Mouse (Mus musculus) lung, embryonic 16.5 days (tissue): ENCODE data around the gene Radil. TPM values are rescaled to one million over a fixed set of nuclear protein-coding genes. Genes with fewer than 3 reads are reported as not detected.
A peak's percentile ranks its signal among the peaks of the same experiment; 100 is the strongest.

Experiments
- ATAC-seq: fragments of 200-750 bp; cut with Nextera tagmentation; 2 replicates; pipeline ENCODE4 v1.8.0; 2017; ENCODE audit warnings: low read depth, mild to moderate bottlenecking, moderate library complexity
- H3K27ac ChIP-seq: fragments of 300-500 bp; sonication (generic); 2 replicates; pipeline ENCODE4 v1.5.1; 2014; ENCODE audit warnings: mild to moderate bottlenecking, control low read depth, low read length
- H3K27me3 ChIP-seq: fragments of 300-500 bp; sonication (generic); 2 replicates; pipeline ENCODE4 v1.6.1; 2014; ENCODE audit warnings: low read depth, low read length, mixed read lengths; ENCODE audit not compliant: control insufficient read depth, insufficient read depth
- H3K36me3 ChIP-seq: fragments of 300-500 bp; sonication (generic); 2 replicates; pipeline ENCODE4 v1.6.1; 2014; ENCODE audit warnings: low read length; ENCODE audit not compliant: control insufficient read depth, insufficient read depth
- H3K4me1 ChIP-seq: fragments of 300-500 bp; sonication (generic); replicated peaks from 2 replicates; pipeline ENCODE4 v1.6.1; 2014; ENCODE audit warnings: low read length, mixed read lengths; ENCODE audit not compliant: control insufficient read depth, insufficient read depth
- H3K4me2 ChIP-seq: fragments of 300-500 bp; sonication (generic); 2 replicates; pipeline ENCODE4 v1.6.1; 2014; ENCODE audit warnings: low read depth, low read length, control low read depth
- H3K4me3 ChIP-seq: fragments of 300-500 bp; sonication (generic); 2 replicates; pipeline ENCODE4 v1.5.1; 2014; ENCODE audit warnings: mild to moderate bottlenecking, low read length, control low read depth
- H3K9ac ChIP-seq: fragments of 300-500 bp; sonication (generic); 2 replicates; pipeline ENCODE4 v1.6.1; 2014; ENCODE audit warnings: low read length, control low read depth
- H3K9me3 ChIP-seq: fragments of 300-500 bp; sonication (generic); 2 replicates; pipeline ENCODE4 v1.6.1; 2016; ENCODE audit warnings: low read length; ENCODE audit not compliant: control insufficient read depth
- WGBS: fragments of 180-500 bp; shearing (Covaris S2); extraction: QIAGEN DNeasy Blood & Tissue Kit; methylation state at CpG from one replicate; pipeline ENCODE4 v1.1.7; 2014; 5-methylcytosine and 5-hydroxymethylcytosine counted together
- polyA plus RNA-seq: library from polyadenylated mRNA; unstranded; fragments of >200 nt; fragmentation: Nextera tagmentation; extraction: Ambion mirVana; gene quantifications from 2 replicates; pipeline ENCODE4 v1.2.1, GENCODE M21; 2015

The Radil gene
- polyA plus RNA-seq, 1 experiment from 2014 or later, result 3.8 TPM

DNA sequence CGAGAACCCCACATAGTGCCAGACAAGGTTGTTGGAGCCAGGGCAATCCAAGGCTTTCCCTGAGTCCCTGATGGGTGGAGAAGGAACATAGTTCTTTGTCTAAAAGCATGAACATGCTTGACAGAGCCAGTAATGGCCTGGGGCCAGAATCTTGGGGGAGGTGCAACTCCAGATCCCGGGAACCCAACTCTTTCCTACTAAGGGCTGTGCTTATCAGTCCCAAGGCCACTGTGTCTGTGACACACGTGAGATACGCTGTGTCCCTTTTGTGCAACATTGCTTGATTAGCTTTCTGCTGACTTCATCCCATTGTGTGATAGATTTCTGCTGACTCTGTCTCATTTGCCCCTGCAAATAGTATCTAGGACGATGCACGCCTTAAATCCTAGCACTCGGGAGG is 25.9 kb upstream of the Radil start:
- no peaks in the 10 kb centered on the region; the same call in none of the 2 replicates for H3K9me3 ChIP-seq
- H3K4me3 ChIP-seq, result no peak overlapping the region
- WGBS, result 70% methylated on average over 7 of the region's 7 CpGs
- H3K9ac ChIP-seq, result no peak overlapping the region
- no peak overlapping the region for H3K4me2 ChIP-seq
- no peaks in the 10 kb centered on the region for H3K27me3 ChIP-seq
- no peaks in the 10 kb centered on the region for H3K4me1 ChIP-seq
- ATAC-seq, result no peak
- H3K36me3 ChIP-seq, result no peaks in the 10 kb centered on the region
- no peak overlapping the region for H3K27ac ChIP-seq

DNA sequence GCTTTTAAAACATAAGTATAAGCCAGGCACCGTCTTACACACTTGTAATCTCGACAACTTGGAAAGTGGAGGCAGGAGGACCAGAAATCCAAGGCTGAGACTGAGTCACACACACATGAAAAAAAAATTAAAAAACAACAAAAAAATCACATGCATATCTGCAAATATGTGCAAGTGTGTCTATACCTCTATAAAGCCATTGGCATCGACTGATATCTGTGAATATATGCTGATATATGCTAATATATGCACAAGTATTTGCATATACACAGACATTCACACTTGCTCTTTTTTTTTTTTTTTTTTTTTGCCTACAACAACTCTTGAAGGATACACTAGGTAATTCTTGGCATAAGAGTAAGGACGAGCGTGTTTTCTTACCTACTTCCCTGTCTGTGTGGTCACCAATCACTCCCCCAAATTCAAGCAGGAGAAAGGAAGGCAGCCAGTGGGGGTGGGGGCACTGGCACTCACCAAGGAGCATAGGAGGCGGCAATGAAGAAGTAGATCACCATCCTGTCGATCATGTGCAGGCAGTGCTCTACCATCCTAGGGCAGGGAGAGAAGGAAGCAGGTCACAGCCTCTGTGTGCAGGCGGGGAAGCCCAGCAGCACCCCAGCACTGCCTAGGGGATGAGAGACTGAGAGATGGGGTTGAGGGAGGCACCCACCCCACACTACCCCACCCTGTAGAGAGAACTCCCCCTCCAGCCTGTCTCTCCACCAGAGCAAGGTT is 23.6 kb upstream of the Radil start:
- Histone ChIP-seq H3K36me3 (no peaks in the 10 kb centered on the region), H3K9ac (no peak overlapping the region), H3K4me3 (no peak overlapping the region), H3K27me3 (no peaks in the 10 kb centered on the region), H3K4me1 (no peaks in the 10 kb centered on the region), H3K27ac (no peak overlapping the region), H3K4me2 (no peak overlapping the region), H3K9me3 (no peaks in the 10 kb centered on the region; the same call in none of the 2 replicates)
- ATAC-seq, result no peak
- 78% methylated on average over 8 of the region's 8 CpGs for WGBS

- H3K27me3 ChIP-seq, result no peaks in the 10 kb centered on the region
- H3K27ac ChIP-seq, result no peak overlapping the region
- no peaks in the 10 kb centered on the region for H3K4me1 ChIP-seq
- no peak overlapping the region for H3K9ac ChIP-seq
- WGBS, result 85% methylated on average over 1 of the region's 1 CpGs
- no peaks in the 10 kb centered on the region for H3K36me3 ChIP-seq
- no peak for ATAC-seq
- H3K9me3 ChIP-seq, result peaks cover 2% of the 10 kb centered on the region; the same call in 1 of the 2 replicates
- H3K4me3 ChIP-seq, result no peak overlapping the region
- H3K4me2 ChIP-seq, result no peak overlapping the region
These were observed 13.7 kb upstream of the Radil start for GRCm38 (mm10) chr5:142564606-142565005.

- 42% methylated on average over 7 of the region's 7 CpGs for WGBS
- no peak for ATAC-seq
These were observed 9.4 kb upstream of the Radil start for GRCm38 (mm10) chr5:142560261-142560660.

DNA sequence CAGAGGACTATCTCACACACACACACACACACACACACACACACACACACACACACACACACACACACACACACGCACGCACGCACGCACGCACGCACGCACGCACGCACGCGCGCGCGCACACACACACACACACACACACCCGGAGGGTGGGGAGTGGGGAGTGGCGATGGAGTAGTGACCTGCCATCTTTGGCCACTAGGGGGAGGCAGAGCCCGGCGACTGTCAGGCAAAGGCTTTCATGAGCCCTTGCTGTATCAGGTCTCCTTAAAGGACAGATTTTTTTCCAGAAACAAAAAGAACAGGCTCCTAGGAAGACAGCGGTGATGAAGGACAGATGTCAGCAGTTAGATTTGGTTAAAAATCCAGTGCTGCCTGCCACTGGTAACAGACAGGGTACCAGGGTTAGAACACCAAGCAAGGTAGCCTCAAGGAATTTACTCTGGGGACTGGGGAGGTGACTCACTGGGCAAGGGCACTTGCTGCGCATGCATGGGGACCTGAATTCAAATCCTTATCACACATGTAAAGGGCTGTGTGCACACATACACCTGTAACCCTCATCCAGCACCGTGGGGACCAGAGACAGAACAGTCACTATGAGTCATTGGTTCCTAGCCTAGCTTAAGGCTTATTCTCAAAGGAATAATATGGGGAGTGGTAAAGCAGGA is 6.6 kb upstream of the Radil start:
- H3K4me2 ChIP-seq, result no peak overlapping the region
- ATAC-seq, result peak; percentile 84

More at GRCm38 (mm10) chr5:142560261-142560660, 9.4 kb upstream of the Radil start:
- no peaks in the 10 kb centered on the region for H3K36me3 ChIP-seq
- no peaks in the 10 kb centered on the region for H3K27me3 ChIP-seq
- H3K27ac ChIP-seq, result no peak overlapping the region
- no peak overlapping the region for H3K9ac ChIP-seq
- no peaks in the 10 kb centered on the region for H3K9me3 ChIP-seq
- H3K4me3 ChIP-seq, result no peak overlapping the region
- no peaks in the 10 kb centered on the region for H3K4me1 ChIP-seq
- no peak overlapping the region for H3K4me2 ChIP-seq

GRCm38 (mm10) chr5:142556721-142557120 is 5.8 kb upstream of the Radil start:
- H3K4me3 ChIP-seq, result no peak overlapping the region
- H3K4me1 ChIP-seq, result no peaks in the 10 kb centered on the region
- no peak overlapping the region for H3K4me2 ChIP-seq
- no peaks in the 10 kb centered on the region for H3K36me3 ChIP-seq
- no peak for ATAC-seq
- no peaks in the 10 kb centered on the region for H3K9me3 ChIP-seq
- no peak overlapping the region for H3K27ac ChIP-seq
- WGBS, result 87% methylated on average over 4 of the region's 4 CpGs
- no peaks in the 10 kb centered on the region for H3K27me3 ChIP-seq
- H3K9ac ChIP-seq, result no peak overlapping the region

More for the DNA sequence above, 6.6 kb upstream of the Radil start:
- Histone ChIP-seq H3K9me3 (no peaks in the 10 kb centered on the region), H3K4me1 (no peaks in the 10 kb centered on the region), H3K9ac (no peak overlapping the region), H3K4me3 (no peak overlapping the region), H3K27ac (no peak overlapping the region), H3K27me3 (no peaks in the 10 kb centered on the region), H3K36me3 (no peaks in the 10 kb centered on the region)
- WGBS, result 25% methylated on average over 13 of the region's 21 CpGs

DNA sequence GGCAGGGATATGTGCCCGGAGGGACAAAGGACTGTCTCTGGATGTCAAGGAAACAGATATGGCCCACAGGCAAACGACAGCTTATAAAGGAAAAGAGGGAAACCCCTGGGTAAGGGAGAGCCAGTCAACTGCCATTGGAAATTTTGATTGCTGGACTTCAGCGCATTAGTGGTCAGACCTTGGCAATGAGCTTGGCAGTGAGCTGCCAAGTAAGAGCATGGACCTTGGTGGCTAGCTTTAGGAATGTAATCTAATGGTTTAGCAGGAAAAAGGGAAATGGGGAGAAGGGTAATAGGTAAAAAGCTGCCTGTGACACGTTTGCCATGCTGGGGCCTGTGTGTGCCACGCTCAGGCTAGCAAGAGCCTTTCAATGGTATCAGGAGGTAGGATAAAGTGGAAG is 5.0 kb upstream of the Radil start:
- H3K4me3 ChIP-seq, result no peak overlapping the region
- 67% methylated on average over 5 of the region's 5 CpGs for WGBS
- no peak overlapping the region for H3K4me2 ChIP-seq
- no peaks in the 10 kb centered on the region for H3K27me3 ChIP-seq
- no peak overlapping the region for H3K27ac ChIP-seq
- H3K9ac ChIP-seq, result no peak overlapping the region
- no peak for ATAC-seq
- 0 out of 2 replicates have a peak, but pooled peaks cover 1% of the 10 kb centered on the region for H3K4me1 ChIP-seq
- no peaks in the 10 kb centered on the region for H3K9me3 ChIP-seq
- H3K36me3 ChIP-seq, result no peaks in the 10 kb centered on the region

DNA sequence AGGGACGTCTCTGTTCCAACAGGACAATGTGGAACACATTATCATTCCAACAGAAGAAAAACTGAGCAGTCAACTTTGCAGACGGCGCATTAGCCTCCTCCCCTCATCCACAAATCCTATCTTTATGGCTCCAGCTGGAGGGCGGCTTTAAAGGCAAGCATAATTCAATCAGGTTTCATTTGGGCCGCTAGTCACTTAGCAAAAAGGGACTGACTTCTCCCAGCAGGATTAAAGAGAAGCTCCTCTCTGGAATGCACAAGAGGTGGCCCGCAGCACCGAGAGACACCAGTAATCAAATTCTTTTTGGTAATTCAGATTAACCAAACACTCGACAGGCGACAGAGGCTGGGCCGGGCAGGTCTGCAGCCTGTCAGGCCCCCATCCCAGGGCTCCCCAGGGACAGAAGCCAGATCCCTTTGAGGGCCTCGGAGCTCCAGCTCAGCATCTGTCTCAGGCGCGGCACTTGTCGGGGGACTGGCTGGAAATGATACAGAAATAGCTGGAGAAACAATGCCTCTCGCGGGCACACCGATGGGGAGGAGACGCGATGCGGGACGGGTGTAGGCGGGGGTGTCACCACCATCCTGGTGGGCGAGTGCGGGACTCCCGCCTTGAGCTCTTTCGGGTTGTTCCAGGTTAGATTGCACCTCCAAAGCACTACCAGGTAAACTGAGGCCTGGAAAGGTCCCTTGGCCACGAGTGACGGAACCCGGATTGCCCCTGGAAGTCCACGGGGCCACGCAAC is 765 bp downstream of the Radil start:
- ATAC-seq, result peak; percentile 8; the same call in 1 of the 2 replicates
- 4% methylated on average over 31 of the region's 31 CpGs for WGBS
- Histone ChIP-seq H3K36me3 (no peaks in the 10 kb centered on the region), H3K4me1 (peaks cover 21% of the 10 kb centered on the region), H3K4me2 (peak overlapping the region; percentile 97), H3K27ac (no peak overlapping the region), H3K9me3 (no peaks in the 10 kb centered on the region), H3K4me3 (peak overlapping the region; percentile 59), H3K9ac (peak overlapping the region; percentile 61), H3K27me3 (no peaks in the 10 kb centered on the region)

DNA sequence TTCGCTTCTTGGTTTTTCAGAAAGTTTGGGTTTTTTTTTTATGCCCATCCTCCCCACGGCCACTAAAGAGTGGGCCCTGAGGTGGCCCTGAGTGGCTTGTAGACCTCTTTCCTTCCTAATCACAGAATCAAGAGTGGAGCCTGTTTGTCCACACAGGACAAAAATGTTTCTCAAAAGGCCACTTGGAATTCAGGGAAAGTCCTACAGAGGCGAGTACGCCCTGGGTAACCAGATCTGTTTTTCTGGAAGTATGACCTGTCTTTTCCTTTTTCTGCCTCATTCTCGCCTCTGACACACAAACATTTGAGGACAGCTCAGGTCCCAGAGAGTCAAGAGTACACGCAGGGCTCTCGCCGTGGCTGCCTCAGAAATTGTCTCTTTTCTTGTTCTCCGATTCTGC is 1.5 kb downstream of the Radil start:
- no peaks in the 10 kb centered on the region for H3K27me3 ChIP-seq
- H3K36me3 ChIP-seq, result no peaks in the 10 kb centered on the region
- no peak overlapping the region for H3K9ac ChIP-seq
- no peak overlapping the region for H3K27ac ChIP-seq
- WGBS, result 45% methylated on average over 9 of the region's 9 CpGs
- no peak overlapping the region for H3K4me3 ChIP-seq
- peaks cover 24% of the 10 kb centered on the region for H3K4me1 ChIP-seq
- H3K4me2 ChIP-seq, result peak overlapping the region; percentile 13; the same call in 1 of the 2 replicates
- ATAC-seq, result no peak
- H3K9me3 ChIP-seq, result no peaks in the 10 kb centered on the region
